Mouse (Mus musculus): ENCODE data around the gene Pnrc2. TPM values are rescaled to one million over a fixed set of nuclear protein-coding genes. Genes with fewer than 3 reads are reported as not detected.

Pnrc2 gene
- polyA plus RNA-seq, 1 experiment = 10.5 TPM

GRCm38 (mm10) chr4:135855536-135856222 is 18.0 kb downstream of the Pnrc2 start, which contains the start of gene Srsf10:
Gene Srsf10, plus strand, starts transcription at chr4:135855747.
- TF ChIP-seq GATA1 (IDR thresholded peaks at IDR 0.05; ENCODE audit: low read length) = no peak

DNA sequence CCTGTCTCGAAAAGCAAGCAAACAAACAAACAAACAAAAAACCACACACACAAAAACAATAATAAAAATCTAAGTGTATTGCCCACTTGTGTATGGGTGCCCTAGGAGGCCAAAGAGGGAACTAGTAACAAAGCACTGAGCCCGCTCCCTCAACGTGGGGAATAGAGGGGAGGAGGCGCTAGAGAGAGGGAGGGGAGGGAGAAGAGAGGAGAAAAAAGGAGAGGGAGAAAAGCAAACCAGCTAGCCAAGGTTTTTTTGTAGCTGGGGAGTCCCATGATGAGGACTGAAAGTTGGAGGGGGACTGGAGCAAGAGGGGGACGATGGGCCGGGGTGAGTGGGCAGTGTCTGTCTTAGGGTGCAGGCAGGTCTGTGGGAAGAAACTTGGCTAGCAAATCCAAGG is 18.6 kb downstream of the Pnrc2 start:
- TF ChIP-seq GATA1 (IDR thresholded peaks at IDR 0.05; ENCODE audit: low read length) = no peak

DNA sequence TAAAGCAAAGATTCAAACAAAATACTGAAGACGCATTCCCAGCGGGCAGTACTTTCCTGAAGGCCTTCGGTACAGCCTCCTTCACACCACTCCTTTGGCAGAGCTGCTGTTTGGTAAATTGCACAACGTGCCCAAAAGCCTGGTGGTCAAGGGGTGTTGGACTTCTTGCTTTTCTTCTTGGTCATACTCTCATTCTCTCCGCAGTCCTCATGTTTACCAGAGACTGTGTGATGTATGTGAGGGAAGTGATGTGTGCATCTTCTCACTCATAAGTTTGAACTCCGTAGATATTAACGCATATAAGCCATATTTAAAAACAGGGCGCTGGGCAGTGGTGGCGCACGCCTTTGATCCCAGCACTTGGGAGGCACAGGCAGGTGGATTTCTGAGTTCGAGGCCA is 19.0 kb downstream of the Pnrc2 start:
- TF ChIP-seq GATA1 (IDR thresholded peaks at IDR 0.05; ENCODE audit: low read length) = no peak

DNA sequence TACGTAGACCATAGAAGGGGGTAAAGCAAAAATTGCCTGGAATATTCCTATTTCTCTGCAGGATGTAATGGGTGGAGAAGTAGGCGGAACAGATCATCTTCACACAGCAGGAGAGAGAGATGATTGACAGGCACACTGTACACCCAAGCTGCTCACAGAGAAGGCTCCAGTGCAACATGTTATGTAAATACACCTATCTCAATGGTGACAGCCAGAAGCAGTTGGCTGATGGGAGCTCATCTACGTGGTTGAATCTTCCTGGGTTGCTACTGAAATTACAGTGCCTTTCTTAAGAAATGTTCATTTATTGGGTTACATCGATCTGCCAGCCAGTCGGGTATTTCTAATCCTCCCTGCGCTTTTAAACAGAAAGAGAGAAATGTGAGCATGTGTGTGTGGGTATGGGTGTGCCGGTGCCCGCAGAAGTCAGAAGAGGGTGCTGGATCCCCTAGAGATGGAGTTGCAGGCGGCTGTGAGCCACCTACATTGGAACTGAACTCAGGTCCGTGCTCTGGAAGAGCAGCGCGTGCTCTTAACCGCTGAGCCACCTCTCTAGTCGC is 19.6 kb downstream of the Pnrc2 start:
- no peak for TF ChIP-seq GATA1 (IDR thresholded peaks at IDR 0.05; ENCODE audit: low read length)

DNA sequence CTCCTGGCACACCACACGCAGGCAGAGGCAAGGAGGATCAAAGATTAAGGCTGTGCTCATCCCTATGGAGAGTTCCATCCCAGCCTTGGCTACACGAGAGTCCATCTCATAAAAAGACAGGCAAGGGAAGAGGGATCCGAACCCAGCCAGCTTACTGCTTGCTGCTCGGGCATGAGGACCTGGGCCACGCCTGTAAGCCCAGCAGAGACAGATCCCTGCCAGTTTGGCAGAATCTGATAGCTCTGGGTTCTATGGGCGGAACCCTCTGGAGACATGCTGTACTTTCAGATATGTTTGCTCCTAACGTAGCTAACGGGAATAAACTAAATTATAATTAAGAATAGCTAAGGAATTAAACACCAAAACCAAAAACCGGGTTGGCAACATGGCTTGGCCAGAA is 21.7 kb downstream of the Pnrc2 start:
- TF ChIP-seq GATA1 (IDR thresholded peaks at IDR 0.05; ENCODE audit: low read length) = no peak

DNA sequence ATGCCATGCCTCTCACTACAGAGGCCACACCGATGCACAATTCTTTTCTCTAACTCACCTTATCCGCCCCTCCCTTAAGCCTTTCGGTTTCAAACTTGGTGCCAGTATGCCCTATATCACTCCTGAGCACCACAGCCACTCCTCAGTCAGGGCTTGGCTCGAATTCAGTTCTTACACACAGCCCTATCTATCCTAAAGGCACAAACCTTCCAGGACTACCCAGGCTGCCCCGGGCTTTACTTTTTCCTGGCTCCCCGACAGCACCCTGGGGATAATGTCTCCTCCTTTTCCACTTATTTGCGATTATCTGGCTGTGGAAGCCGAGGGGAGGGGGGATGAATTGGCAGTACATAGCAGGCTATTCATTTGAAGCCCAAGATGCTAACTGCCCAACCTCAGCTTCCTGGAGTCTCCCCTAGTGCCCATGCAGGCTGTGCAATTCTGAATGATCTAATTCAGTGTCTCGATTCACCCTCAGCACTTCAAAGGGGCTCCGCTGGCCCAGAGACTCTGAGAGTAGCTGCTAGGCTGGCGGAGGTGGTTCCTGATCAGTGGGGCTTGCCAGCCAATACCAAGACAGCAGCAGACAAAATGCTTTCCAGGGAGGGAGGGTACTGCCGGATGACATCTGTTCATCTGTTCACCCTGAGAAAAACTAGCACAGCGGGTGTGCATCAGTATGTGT is 23.1 kb downstream of the Pnrc2 start:
- TF ChIP-seq GATA1 (IDR thresholded peaks at IDR 0.05; ENCODE audit: low read length) = no peak

GRCm38 (mm10) chr4:135847581-135847980 is 26.1 kb downstream of the Pnrc2 start:
- TF ChIP-seq GATA1 (IDR thresholded peaks at IDR 0.05; ENCODE audit: low read length) = no peak

DNA sequence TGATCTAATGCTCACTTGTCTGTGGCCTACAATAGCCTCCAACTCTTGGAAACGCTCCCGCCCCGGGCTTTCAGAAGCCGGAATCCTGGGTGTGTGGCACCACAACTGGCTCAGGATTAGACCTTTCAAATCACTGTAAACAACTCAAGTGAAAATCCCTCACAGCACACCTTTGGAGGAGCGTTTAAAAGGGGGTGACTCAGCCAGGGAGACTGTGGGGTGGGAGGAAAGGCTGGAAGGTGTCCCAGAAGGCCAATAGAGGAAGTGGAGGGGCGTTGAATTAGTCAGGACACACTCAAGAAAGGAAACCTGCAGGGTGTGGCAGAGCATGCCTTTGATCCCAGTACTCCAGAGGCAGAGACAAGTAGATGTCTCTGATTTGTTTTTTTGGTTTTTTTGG is 29.2 kb downstream of the Pnrc2 start:
- no peak for TF ChIP-seq GATA1 (IDR thresholded peaks at IDR 0.05; ENCODE audit: low read length)

GRCm38 (mm10) chr4:135839293-135840011 is 34.2 kb downstream of the Pnrc2 start:
- no peak for TF ChIP-seq GATA1 (IDR thresholded peaks at IDR 0.05; ENCODE audit: low read length)

DNA sequence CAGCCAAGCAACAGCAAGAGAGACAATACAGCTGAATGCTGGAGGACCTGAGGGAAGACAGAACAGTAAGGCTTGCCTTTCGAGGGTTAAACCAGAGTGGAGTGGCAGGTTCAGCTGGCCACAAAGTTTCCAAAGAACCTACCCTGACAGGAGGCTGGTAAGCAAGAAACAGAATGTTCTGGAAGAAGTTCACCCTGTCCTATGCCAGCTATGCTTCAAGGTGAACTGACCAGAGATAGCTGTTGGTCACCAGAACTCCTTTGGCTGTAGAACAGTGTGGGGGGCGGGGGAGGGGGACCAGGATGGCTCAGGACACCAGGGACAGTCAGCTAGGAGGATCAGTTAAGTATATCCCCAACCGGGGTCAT is 34.7 kb downstream of the Pnrc2 start:
- TF ChIP-seq GATA1 (IDR thresholded peaks at IDR 0.05; ENCODE audit: low read length) = no peak

DNA sequence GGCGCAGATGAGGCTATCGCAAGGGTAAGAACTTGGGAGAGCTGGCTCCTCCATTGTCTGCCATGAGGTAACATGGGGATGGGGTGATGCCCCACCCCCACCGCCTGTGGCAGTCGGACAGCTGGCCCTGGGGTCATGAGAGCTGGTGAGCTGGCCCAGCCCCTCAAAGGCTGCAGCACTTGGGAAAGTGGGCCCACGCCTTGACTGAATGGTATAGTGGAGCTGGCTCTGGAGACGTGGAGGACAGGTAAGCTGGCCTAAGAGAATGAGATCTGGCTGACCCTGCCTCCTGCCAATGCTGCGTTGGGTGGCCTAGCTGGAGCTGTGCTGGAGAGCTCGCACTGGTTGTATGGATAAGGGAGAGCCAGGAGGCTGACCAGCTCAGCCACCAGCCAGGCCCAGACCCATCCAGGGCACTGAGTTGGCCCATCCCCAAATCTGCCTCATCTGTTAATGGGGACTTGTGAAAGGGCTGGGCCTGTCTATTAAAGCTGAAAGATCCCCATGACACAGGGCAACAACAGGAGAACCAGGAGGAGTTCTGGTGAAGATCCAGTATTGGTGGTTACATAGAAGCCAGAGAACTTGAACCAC is 39.4 kb downstream of the Pnrc2 start:
- no peak for TF ChIP-seq GATA1 (IDR thresholded peaks at IDR 0.05; ENCODE audit: low read length)

- TF ChIP-seq GATA1 (IDR thresholded peaks at IDR 0.05; ENCODE audit: low read length) = no peak
Measured at GRCm38 (mm10) chr4:135833301-135834123, 40.1 kb downstream of the Pnrc2 start.

GRCm38 (mm10) chr4:135832070-135832469 is 41.6 kb downstream of the Pnrc2 start:
- no peak for TF ChIP-seq GATA1 (IDR thresholded peaks at IDR 0.05; ENCODE audit: low read length)

DNA sequence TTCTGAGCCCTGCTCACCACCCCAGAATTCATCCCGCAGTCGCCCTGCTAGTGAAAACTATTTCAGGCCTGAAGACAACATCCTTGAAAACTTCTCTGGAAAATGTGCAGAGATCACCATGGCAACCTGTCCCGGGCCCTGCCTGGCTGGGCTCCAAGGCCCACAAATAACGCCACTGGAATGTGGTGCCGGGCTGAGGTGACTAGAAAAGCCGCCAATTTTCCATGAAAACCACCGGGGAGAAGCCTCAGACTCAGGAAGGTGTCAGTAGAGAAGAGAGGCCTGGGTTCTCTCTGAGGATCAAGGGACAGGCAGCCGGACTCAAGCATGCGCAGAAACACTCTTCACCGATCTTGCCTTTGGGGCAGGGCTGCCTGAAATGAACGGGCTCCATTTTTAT is 45.2 kb downstream of the Pnrc2 start:
- no peak for TF ChIP-seq GATA1 (IDR thresholded peaks at IDR 0.05; ENCODE audit: low read length)

GRCm38 (mm10) chr4:135824254-135824653 is 49.4 kb downstream of the Pnrc2 start:
- no peak for TF ChIP-seq GATA1 (IDR thresholded peaks at IDR 0.05; ENCODE audit: low read length)

Data from G1E-ER4 (cell line).